Mouse (Mus musculus): Measurements from ENCODE around the gene Rab3ip. TPM values are rescaled to one million over a fixed set of nuclear protein-coding genes. Genes with fewer than 3 reads are reported as not detected.
A peak's percentile ranks its signal among the peaks of the same experiment; 100 is the strongest.

The Rab3ip gene
- 10 to 100 TPM; 45.2 to 50.0 TPM for total RNA-seq (2021)

DNA sequence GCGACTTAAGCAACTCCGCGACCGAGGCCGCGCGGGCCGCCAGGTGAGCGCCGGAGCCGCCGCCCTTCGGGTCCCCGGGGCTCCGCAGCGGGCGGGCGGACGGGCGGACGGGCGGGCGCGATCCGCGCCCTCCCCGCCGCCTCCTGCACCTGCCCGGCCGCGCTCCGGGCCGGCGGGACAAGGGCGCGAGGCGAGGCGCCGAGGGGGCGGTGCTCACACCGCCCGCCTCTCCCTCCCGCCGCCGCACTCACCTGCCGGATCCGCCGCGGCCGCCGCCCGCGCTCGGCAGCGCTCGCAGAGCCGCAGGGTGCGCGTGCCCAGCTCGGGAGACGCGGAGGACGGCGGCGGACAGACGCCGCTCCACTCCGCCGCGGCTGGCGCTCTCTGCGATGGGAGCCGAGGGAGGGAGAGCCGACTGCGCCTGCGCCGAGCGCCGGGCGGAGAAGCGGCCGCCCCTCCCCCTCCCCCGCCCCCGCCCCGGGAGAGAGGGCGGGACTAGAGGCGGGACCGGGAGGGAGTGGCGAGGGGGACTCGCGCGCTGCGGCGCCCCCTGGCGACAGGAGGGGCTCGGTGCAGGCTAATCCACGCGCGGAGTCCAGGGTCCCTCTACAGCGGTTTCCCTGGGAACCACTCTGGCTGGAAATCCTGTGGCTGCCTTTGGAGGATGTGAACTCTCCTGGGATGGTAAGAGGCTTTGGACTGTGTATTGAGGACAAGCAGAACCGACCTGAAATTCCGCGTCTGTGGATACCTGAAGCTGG lies at the start of gene Rab3ip:
Rab3ip (minus strand) TSS at position 761 of the 761 bp plus-strand sequence.
- peak; percentile 87 to 88 for DNase-seq (ENCODE audit: low spot score in 2 of 2)
- intact Hi-C loops (cut with DNase I): loop anchor here (5.0 to 10.0 kb wide), 2 partner anchors 62 to 265 kb away; no protein-coding TSS in a partner anchor

GRCm38 (mm10) chr10:116998716-116999455 lies 48.3 kb upstream of the Rab3ip start:
- DNase-seq (ENCODE audit: low spot score in 2 of 2): no peak
- intact Hi-C loops (cut with DNase I): no loop called here

DNA sequence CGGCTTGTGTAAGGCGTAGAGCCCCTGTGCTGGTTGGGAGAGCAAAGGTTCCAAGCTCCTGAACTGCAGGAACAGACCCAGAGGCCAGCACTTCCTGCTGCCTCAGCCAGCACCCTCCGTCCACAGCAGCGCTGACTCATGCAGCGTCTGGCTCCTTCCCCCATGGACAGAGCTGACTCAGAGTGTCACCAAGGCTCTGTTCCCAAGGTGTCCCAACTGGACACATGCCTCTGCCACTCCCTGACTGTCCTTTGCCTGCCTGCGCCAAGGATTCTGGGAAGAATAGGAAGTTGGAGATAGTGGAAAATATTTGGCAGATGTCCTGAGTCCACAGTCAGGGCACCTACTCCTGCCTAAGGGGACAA lies 45.6 kb upstream of the Rab3ip start:
- DNase-seq (ENCODE audit: low spot score in 2 of 2): no peak
- intact Hi-C loops (cut with DNase I): no loop called here

GRCm38 (mm10) chr10:116995584-116996235 lies 45.1 kb upstream of the Rab3ip start:
- intact Hi-C loops (cut with DNase I): no loop called here
- no peak for DNase-seq (ENCODE audit: low spot score in 2 of 2)

DNA sequence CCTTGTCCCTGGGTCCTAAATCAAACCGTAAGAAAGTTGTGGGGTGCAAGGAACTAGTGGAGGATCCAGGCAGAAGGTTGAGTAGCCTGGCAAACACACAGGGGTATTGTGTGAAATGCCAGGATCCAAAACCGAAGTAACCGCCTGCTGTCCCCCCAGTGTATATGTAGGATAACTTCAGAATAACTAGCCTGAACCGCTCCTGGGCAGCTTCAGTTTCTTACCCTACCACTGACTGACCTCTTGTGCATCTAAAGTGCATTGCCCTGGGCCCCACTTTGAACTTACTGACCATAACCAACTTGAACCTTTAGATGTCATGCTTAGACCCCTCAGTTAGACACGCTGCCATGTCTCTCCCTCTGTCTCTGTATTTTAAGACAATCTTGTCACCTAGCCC lies 44.6 kb upstream of the Rab3ip start:
- intact Hi-C loops (cut with DNase I): no loop called here
- DNase-seq (ENCODE audit: low spot score in 2 of 2): no peak

- no peak for DNase-seq (ENCODE audit: low spot score in 2 of 2)
- intact Hi-C loops (cut with DNase I): no loop called here
Observed at GRCm38 (mm10) chr10:116993971-116994370, 43.4 kb upstream of the Rab3ip start.

- intact Hi-C loops (cut with DNase I): no loop called here
- DNase-seq (ENCODE audit: low spot score in 2 of 2): no peak
Observed at GRCm38 (mm10) chr10:116986264-116987082, 35.9 kb upstream of the Rab3ip start, which contains the start of gene Best3. Gene Best3 (plus strand): TSS chr10:116986314.

GRCm38 (mm10) chr10:116984836-116985235 lies 34.3 kb upstream of the Rab3ip start:
- intact Hi-C loops (cut with DNase I): no loop called here

GRCm38 (mm10) chr10:116982526-116982925 lies 32.0 kb upstream of the Rab3ip start:
- intact Hi-C loops (cut with DNase I): no loop called here
- no peak for DNase-seq (ENCODE audit: low spot score in 2 of 2)

More at GRCm38 (mm10) chr10:116984836-116985235, 34.3 kb upstream of the Rab3ip start:
- no peak for DNase-seq (ENCODE audit: low spot score in 2 of 2)

- DNase-seq (ENCODE audit: low spot score in 2 of 2): no peak
- intact Hi-C loops (cut with DNase I): no loop called here
Observed at GRCm38 (mm10) chr10:116980888-116981287, 30.3 kb upstream of the Rab3ip start.

DNA sequence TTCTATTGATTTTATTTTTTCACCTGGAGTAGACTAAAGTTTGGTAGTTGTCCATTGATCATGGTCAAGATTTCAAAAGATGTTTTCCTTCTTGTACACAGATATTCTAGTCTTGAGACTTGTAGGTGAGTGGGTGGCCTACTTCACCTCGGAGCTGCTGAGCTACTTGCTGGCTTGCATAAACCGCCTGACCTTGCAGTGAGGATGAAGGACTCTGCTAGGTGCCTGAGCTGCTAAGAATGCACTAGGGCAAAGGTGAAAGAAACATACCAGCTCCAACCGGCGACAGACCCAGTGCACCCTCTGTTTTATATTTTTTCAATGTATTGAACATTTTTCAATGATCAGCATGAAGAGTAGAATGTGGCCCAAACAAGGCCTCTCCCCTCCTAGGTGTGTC lies 29.7 kb upstream of the Rab3ip start:
- no peak for DNase-seq (ENCODE audit: low spot score in 2 of 2)
- intact Hi-C loops (cut with DNase I): no loop called here

- intact Hi-C loops (cut with DNase I): no loop called here
- DNase-seq (ENCODE audit: low spot score in 2 of 2): no peak
Observed at GRCm38 (mm10) chr10:116978841-116979240, 28.3 kb upstream of the Rab3ip start.

- DNase-seq (ENCODE audit: low spot score in 2 of 2): no peak
- intact Hi-C loops (cut with DNase I): no loop called here
Observed at GRCm38 (mm10) chr10:116977858-116978257, 27.3 kb upstream of the Rab3ip start.

GRCm38 (mm10) chr10:116977455-116977854 lies 26.9 kb upstream of the Rab3ip start:
- no peak for DNase-seq (ENCODE audit: low spot score in 2 of 2)
- intact Hi-C loops (cut with DNase I): no loop called here

DNA sequence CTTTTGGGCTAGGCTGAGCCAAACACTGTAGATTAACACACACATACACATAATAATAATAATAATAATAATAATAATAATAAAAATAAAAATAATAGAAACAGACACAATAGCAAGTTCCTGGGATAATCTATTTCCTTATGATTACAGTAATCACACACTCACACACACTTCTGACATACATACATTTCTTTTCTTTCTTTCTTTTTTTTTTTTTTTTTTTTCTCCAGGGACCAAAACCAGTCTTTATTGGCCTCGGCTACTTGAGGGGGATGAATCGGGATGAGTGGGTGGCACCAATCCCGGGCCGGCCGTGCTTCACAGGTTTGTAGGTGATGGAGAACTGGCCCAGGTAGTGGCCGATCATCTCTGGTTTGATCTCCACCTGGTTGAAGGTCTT lies 21.9 kb upstream of the Rab3ip start, which contains the start of gene Gm10271:
Gm10271 (minus strand) TSS at position 101 of the 400 bp plus-strand sequence.
- no peak for DNase-seq (ENCODE audit: low spot score in 2 of 2)
- intact Hi-C loops (cut with DNase I): no loop called here

DNA sequence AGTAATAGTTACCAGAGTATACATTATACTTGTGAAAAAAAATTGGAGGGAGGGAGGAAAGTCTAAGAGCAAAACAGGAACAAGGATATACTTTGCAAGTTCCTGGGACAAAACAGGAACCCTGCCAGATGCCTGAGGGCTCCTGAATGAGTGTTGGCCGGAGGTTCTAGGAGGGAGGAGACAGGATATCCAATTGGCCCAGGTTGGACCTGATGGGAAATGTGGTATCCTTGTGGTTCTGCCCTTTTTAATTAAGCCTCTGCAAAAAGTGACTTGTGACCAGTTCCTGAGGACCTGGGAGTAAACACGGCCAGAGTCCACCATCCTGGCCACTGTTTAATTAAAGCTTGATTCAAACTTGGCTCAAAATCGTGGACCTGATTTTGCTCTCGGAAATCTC lies 18.2 kb upstream of the Rab3ip start:
- no peak for DNase-seq (ENCODE audit: low spot score in 2 of 2)
- intact Hi-C loops (cut with DNase I): no loop called here

DNA sequence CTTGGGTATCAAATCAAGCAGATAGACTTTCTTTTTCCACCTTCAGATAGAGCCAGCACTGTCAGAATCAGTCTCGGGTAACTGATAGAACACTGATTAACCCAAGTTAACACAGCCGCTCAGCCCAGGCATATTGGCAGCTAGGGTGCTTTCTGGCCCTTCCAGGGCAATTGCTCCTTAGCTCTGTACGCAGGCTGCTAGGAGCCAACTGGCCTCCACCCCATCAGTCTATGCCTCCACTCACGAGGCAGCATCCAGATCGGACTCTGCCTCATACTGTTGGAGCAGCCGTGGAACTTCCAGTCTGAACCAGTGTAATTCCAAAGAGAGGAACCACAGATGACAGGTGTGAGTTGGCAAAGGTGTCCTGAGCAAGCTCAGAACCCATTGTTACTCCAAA lies 15.5 kb upstream of the Rab3ip start:
- DNase-seq (ENCODE audit: low spot score in 2 of 2): no peak
- intact Hi-C loops (cut with DNase I): no loop called here

DNA sequence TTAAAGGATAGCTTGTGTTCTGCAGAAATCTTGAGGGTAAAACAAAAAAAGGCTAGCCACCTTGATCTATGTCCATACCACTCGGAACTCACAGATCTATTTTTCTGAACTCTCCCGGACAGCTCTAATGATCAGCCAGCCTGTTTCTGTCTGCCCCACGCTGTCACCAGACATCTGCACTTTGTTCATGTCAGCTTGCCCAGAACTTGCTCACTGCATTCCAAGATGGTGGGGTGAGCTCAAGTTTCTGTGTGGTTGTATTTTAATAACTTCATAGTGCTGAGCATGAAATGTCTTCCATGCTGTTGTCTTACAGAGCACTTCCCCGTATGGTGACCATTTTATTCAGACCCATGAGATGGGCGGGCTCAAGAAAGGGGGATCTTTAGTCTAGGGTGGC lies 14.7 kb upstream of the Rab3ip start:
- DNase-seq (ENCODE audit: low spot score in 2 of 2): no peak
- intact Hi-C loops (cut with DNase I): no loop called here

DNA sequence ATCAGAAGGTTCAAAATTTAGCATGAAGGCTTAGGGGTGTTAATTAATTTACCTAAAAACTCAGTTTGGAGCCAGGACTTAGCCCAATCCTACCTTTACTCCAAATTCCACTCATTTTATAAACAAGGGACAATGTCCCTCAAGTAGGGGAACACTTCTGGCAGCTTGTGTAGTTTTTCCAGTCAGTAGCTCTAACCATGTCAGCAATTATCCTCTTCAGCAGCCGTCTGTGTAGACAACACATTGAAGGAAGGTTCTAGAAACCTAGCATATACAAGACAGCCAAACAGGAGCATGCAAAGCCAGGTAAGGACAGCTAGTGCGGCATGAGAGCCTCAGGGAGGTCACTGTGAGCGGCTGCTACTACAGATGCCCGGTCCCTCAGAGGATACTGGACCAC lies 14.0 kb upstream of the Rab3ip start:
- intact Hi-C loops (cut with DNase I): no loop called here
- no peak for DNase-seq (ENCODE audit: low spot score in 2 of 2)

- intact Hi-C loops (cut with DNase I): no loop called here
- no peak for DNase-seq (ENCODE audit: low spot score in 2 of 2)
Observed at GRCm38 (mm10) chr10:116964084-116964483, 13.5 kb upstream of the Rab3ip start.

Measured in left cerebral cortex, postnatal 25 days (tissue).